Mouse (Mus musculus) stomach, postnatal 0 days (tissue): Measurements from ENCODE around the gene Rhd. TPM values are rescaled to one million over a fixed set of nuclear protein-coding genes. Genes with fewer than 3 reads are reported as not detected.

Source experiments
- ATAC-seq: fragments of 200-750 bp; cut with Nextera tagmentation; 2 replicates; pipeline ENCODE4 v1.8.0; 2017; ENCODE audit not compliant: low FRiP score, low TSS enrichment
- DNase-seq: peaks from one replicate; pipeline ENCODE4 v3.0.0-alpha.2; 2016; ENCODE audit warnings: low spot score
- H3K27ac ChIP-seq: fragments of 300-500 bp; sonication (generic); replicated peaks from 2 replicates; pipeline ENCODE4 v1.5.1; 2014; ENCODE audit warnings: mild to moderate bottlenecking, control low read depth
- H3K27me3 ChIP-seq: fragments of 300-500 bp; sonication (generic); 2 replicates; pipeline ENCODE4 v1.6.1; 2014; ENCODE audit warnings: low read length; ENCODE audit not compliant: control insufficient read depth, insufficient read depth
- H3K36me3 ChIP-seq: fragments of 300-500 bp; sonication (generic); 2 replicates; pipeline ENCODE4 v1.6.1; 2014; ENCODE audit warnings: low read length, mixed read lengths; ENCODE audit not compliant: control insufficient read depth, insufficient read depth
- H3K4me1 ChIP-seq: fragments of 300-500 bp; sonication (generic); replicated peaks from 2 replicates; pipeline ENCODE4 v1.6.1; 2014; ENCODE audit warnings: antibody characterized with exemption; ENCODE audit not compliant: control insufficient read depth, insufficient read depth
- H3K4me2 ChIP-seq: fragments of 300-500 bp; sonication (generic); replicated peaks from 2 replicates; pipeline ENCODE4 v1.6.1; 2014; ENCODE audit warnings: low read depth, mild to moderate bottlenecking, control low read depth, moderate library complexity
- H3K4me3 ChIP-seq: fragments of 300-500 bp; sonication (generic); 2 replicates; pipeline ENCODE4 v1.5.1; 2014; ENCODE audit warnings: low read depth, low read length, control low read depth
- H3K9ac ChIP-seq: fragments of 300-500 bp; sonication (generic); 2 replicates; pipeline ENCODE4 v1.6.1; 2014; ENCODE audit warnings: mild to moderate bottlenecking, low read length, control low read depth, mixed read lengths
- H3K9me3 ChIP-seq: fragments of 300-500 bp; sonication (generic); 2 replicates; pipeline ENCODE4 v1.6.1; 2016; ENCODE audit warnings: low read length; ENCODE audit not compliant: control insufficient read depth
- CTCF ChIP-seq: IDR thresholded peaks from 2 replicates; pipeline ENCODE4 v1.5.1; 2016; ENCODE audit warnings: antibody characterized with exemption, low read depth, mild to moderate bottlenecking, moderate library complexity
- EP300 ChIP-seq: optimal IDR thresholded peaks from 2 replicates; pipeline ENCODE3; 2016; ENCODE audit warnings: antibody characterized with exemption
- WGBS: fragments of 180-500 bp; shearing (Covaris S2); extraction: QIAGEN DNeasy Blood & Tissue Kit; methylation state at CpG from one replicate; pipeline ENCODE4 v1.1.7; 2014; 5-methylcytosine and 5-hydroxymethylcytosine counted together
- polyA plus RNA-seq: library from polyadenylated mRNA; unstranded; fragments of >200 nt; fragmentation: Nextera tagmentation; extraction: Ambion mirVana; gene quantifications from 2 replicates; pipeline ENCODE4 v1.2.1, GENCODE M21; 2015

Rhd gene
- polyA plus RNA-seq, 1 experiment from 2014 or later = 0.47 TPM

GRCm38 (mm10) chr4:134843566-134843965 is 20.8 kb upstream of the Rhd start:
- WGBS = 83% methylated on average over 4 of the region's 4 CpGs
- ATAC-seq = no peak
- TF ChIP-seq EP300 = no peak
- no peak for TF ChIP-seq CTCF
- Histone ChIP-seq H3K9me3 (no peaks in the 10 kb centered on the region), H3K9ac (no peak overlapping the region), H3K4me2 (no peak overlapping the region), H3K4me3 (no peak overlapping the region), H3K36me3 (no peaks in the 10 kb centered on the region), H3K4me1 (no peaks in the 10 kb centered on the region), H3K27ac (no peak overlapping the region), H3K27me3 (no peaks in the 10 kb centered on the region)
- no peak for DNase-seq

- no peaks in the 10 kb centered on the region for H3K27me3 ChIP-seq
- DNase-seq (no peak), ATAC-seq (no peak)
- no peaks in the 10 kb centered on the region for H3K9me3 ChIP-seq
- TF ChIP-seq EP300 (no peak), CTCF (no peak)
- no peaks in the 10 kb centered on the region for H3K36me3 ChIP-seq
- no peak overlapping the region for H3K9ac ChIP-seq
- H3K4me3 ChIP-seq = no peak overlapping the region
- H3K27ac ChIP-seq = no peak overlapping the region
- no peaks in the 10 kb centered on the region for H3K4me1 ChIP-seq
- H3K4me2 ChIP-seq = no peak overlapping the region
- 52% methylated on average over 4 of the region's 4 CpGs for WGBS
Observed at GRCm38 (mm10) chr4:134847587-134847986, 16.7 kb upstream of the Rhd start.

GRCm38 (mm10) chr4:134850551-134850950 is 13.8 kb upstream of the Rhd start:
- TF ChIP-seq EP300 (no peak), CTCF (no peak)

GRCm38 (mm10) chr4:134851236-134851635 is 13.1 kb upstream of the Rhd start:
- no peak overlapping the region for H3K27ac ChIP-seq
- H3K36me3 ChIP-seq = no peaks in the 10 kb centered on the region
- ATAC-seq (no peak), DNase-seq (no peak)
- no peak overlapping the region for H3K4me3 ChIP-seq
- TF ChIP-seq CTCF (no peak), EP300 (no peak)
- WGBS = 63% methylated on average over 2 of the region's 2 CpGs
- no peaks in the 10 kb centered on the region for H3K27me3 ChIP-seq
- H3K9ac ChIP-seq = no peak overlapping the region
- H3K9me3 ChIP-seq = no peaks in the 10 kb centered on the region
- H3K4me1 ChIP-seq = no peaks in the 10 kb centered on the region
- peak overlapping the region; percentile 95; the same call in 1 of the 2 replicates for H3K4me2 ChIP-seq

More at GRCm38 (mm10) chr4:134850551-134850950, 13.8 kb upstream of the Rhd start:
- H3K27me3 ChIP-seq = no peaks in the 10 kb centered on the region
- H3K9ac ChIP-seq = no peak overlapping the region
- no peak for DNase-seq
- H3K36me3 ChIP-seq = no peaks in the 10 kb centered on the region
- no peak for ATAC-seq
- no peak overlapping the region for H3K4me2 ChIP-seq
- 63% methylated on average over 4 of the region's 4 CpGs for WGBS
- H3K4me3 ChIP-seq = no peak overlapping the region
- H3K4me1 ChIP-seq = no peaks in the 10 kb centered on the region
- H3K27ac ChIP-seq = no peak overlapping the region
- H3K9me3 ChIP-seq = no peaks in the 10 kb centered on the region

GRCm38 (mm10) chr4:134851876-134852275 is 12.5 kb upstream of the Rhd start:
- H3K9ac ChIP-seq = peak overlapping the region; percentile 91; the same call in 1 of the 2 replicates
- H3K4me2 ChIP-seq = peak overlapping the region; percentile 95
- no peak for DNase-seq
- H3K4me1 ChIP-seq = no peaks in the 10 kb centered on the region
- H3K4me3 ChIP-seq = peak overlapping the region; percentile 96
- H3K27me3 ChIP-seq = no peaks in the 10 kb centered on the region
- H3K27ac ChIP-seq = no peak overlapping the region; the same call in 1 of the 2 replicates
- TF ChIP-seq EP300 (no peak), CTCF (no peak)
- no peak for ATAC-seq
- 14% methylated on average over 14 of the region's 14 CpGs for WGBS
- no peaks in the 10 kb centered on the region for H3K9me3 ChIP-seq
- H3K36me3 ChIP-seq = no peaks in the 10 kb centered on the region

GRCm38 (mm10) chr4:134852438-134853255 is 11.7 kb upstream of the Rhd start:
- ATAC-seq (peak; percentile 38), DNase-seq (peak; percentile 66)
- H3K4me1 ChIP-seq = no peaks in the 10 kb centered on the region
- no peaks in the 10 kb centered on the region for H3K36me3 ChIP-seq
- peak overlapping the region; percentile 95 for H3K4me2 ChIP-seq
- peak overlapping the region; percentile 98 for H3K27ac ChIP-seq
- H3K9ac ChIP-seq = peak overlapping the region; percentile 91
- peak overlapping the region; percentile 96 for H3K4me3 ChIP-seq
- WGBS = under 1% methylated on average over 57 of the region's 106 CpGs
- H3K9me3 ChIP-seq = no peaks in the 10 kb centered on the region
- TF ChIP-seq CTCF (no peak), EP300 (no peak)
- no peaks in the 10 kb centered on the region for H3K27me3 ChIP-seq
